Mouse (Mus musculus) CH12.LX (cell line): ENCODE results near the gene Hipk2. TPM values are rescaled to one million over a fixed set of nuclear protein-coding genes. Genes with fewer than 3 reads are reported as not detected.

Experiments used
- DNase-seq: peaks from one replicate; pipeline ENCODE4 v3.0.0-alpha.2; 2013; ENCODE audit errors: extremely low read depth
- H3K27ac ChIP-seq: 2 replicates; pipeline ENCODE4 v1.5.1; 2012; ENCODE audit warnings: low read depth, mild to moderate bottlenecking, control low read depth, moderate library complexity; ENCODE audit not compliant: insufficient read depth
- H3K27me3 ChIP-seq: replicated peaks from 2 replicates; pipeline ENCODE3; 2012; ENCODE audit warnings: inconsistent platforms
- H3K36me3 ChIP-seq, 2 experiments: replicated peaks in 1 of 2; 2 replicates each; pipeline versions ENCODE3 to v1.6.1; 2012; ENCODE audit warnings: inconsistent platforms in 1 of 2, low read length in 1 of 2, mild to moderate bottlenecking in 1 of 2, mixed read lengths in 1 of 2, moderate library complexity in 1 of 2; ENCODE audit not compliant: control insufficient read depth in 1 of 2, insufficient read depth in 1 of 2
- H3K4me1 ChIP-seq, 2 experiments: 2 replicates each; pipeline ENCODE4 v1.6.1; 2012; ENCODE audit warnings: inconsistent platforms in 1 of 2, moderate library complexity in 1 of 2; ENCODE audit not compliant: insufficient read depth in 2 of 2, control insufficient read depth in 1 of 2
- H3K4me2 ChIP-seq: 2 replicates; pipeline ENCODE4 v1.6.1; 2012; ENCODE audit warnings: low read depth, mild to moderate bottlenecking, control low read depth; ENCODE audit not compliant: poor library complexity, insufficient read depth, severe bottlenecking
- H3K4me3 ChIP-seq, 3 experiments: fragments of 150-350 bp in 1 of 3; sonication (generic) in 1 of 3; replicated peaks in 1 of 3; 2 replicates each; pipeline versions ENCODE3 to v1.5.1; 2011 to 2012; ENCODE audit warnings: low read depth in 2 of 3, low read length in 2 of 3, mild to moderate bottlenecking in 2 of 3, moderate library complexity in 2 of 3, control low read depth in 1 of 3, improper control_type of control experiment in 1 of 3, inconsistent platforms in 1 of 3, mixed read lengths in 1 of 3; ENCODE audit not compliant: poor library complexity in 1 of 3
- H3K79me2 ChIP-seq: replicated peaks from 2 replicates; pipeline ENCODE4 v1.6.1; 2012; ENCODE audit warnings: mild to moderate bottlenecking, moderate library complexity; ENCODE audit not compliant: control insufficient read depth, poor library complexity, insufficient read depth, severe bottlenecking; ENCODE audit errors: extremely low read depth
- H3K9ac ChIP-seq: 2 replicates; pipeline ENCODE4 v1.6.1; 2012; ENCODE audit warnings: low read depth, mild to moderate bottlenecking, control low read depth, moderate library complexity; ENCODE audit not compliant: insufficient read depth
- H3K9me3 ChIP-seq: replicated peaks from 2 replicates; pipeline ENCODE3; 2012; ENCODE audit warnings: low read length, inconsistent platforms, mixed read lengths
- BHLHE40 ChIP-seq: IDR thresholded peaks from 2 replicates; pipeline ENCODE4 v1.6.1; 2011; ENCODE audit warnings: mild to moderate bottlenecking, low read depth, low read length, improper control_type of control experiment
- EP300 ChIP-seq: IDR thresholded peaks from 2 replicates; pipeline ENCODE4 v1.6.1; 2011; ENCODE audit warnings: low read length, improper control_type of control experiment
- ETS1 ChIP-seq: conservative IDR thresholded peaks from 2 replicates; pipeline ENCODE4 v1.6.1; 2012; ENCODE audit warnings: low read depth, mild to moderate bottlenecking, inconsistent platforms, low read length, improper control_type of control experiment, moderate library complexity
- HCFC1 ChIP-seq: IDR thresholded peaks from 2 replicates; pipeline ENCODE4 v1.6.1; 2012; ENCODE audit warnings: low read depth, mild to moderate bottlenecking, inconsistent platforms, low read length, improper control_type of control experiment
- MAFK ChIP-seq: IDR thresholded peaks from 2 replicates; pipeline ENCODE4 v1.6.1; 2011; ENCODE audit warnings: low read length, improper control_type of control experiment; ENCODE audit not compliant: insufficient replicate concordance
- MAX ChIP-seq: IDR thresholded peaks from 2 replicates; pipeline ENCODE4 v1.6.1; 2011; ENCODE audit warnings: low read length, improper control_type of control experiment
- MEF2A ChIP-seq: IDR thresholded peaks from 2 replicates; pipeline ENCODE4 v1.6.1; 2014; ENCODE audit warnings: low read depth, mild to moderate bottlenecking, inconsistent platforms, low read length, improper control_type of control experiment, borderline replicate concordance
- POLR2AphosphoS2 ChIP-seq: IDR thresholded peaks from 2 replicates; pipeline ENCODE4 v1.6.1; 2011; ENCODE audit warnings: low read depth, low read length, improper control_type of control experiment
- RAD21 ChIP-seq: IDR thresholded peaks from 2 replicates; pipeline ENCODE4 v1.6.1; 2011; ENCODE audit warnings: low read depth, mild to moderate bottlenecking, low read length, improper control_type of control experiment, moderate library complexity
- SIN3A ChIP-seq: IDR thresholded peaks from 2 replicates; pipeline ENCODE4 v1.6.1; 2012; ENCODE audit warnings: low read length, improper control_type of control experiment, inconsistent platforms
- SMC3 ChIP-seq: IDR thresholded peaks from 2 replicates; pipeline ENCODE4 v1.6.1; 2011; ENCODE audit warnings: low read depth, low read length, improper control_type of control experiment
- TBP ChIP-seq: conservative IDR thresholded peaks from 2 replicates; pipeline ENCODE4 v1.6.1; 2011; ENCODE audit warnings: low read depth, low read length, improper control_type of control experiment
- TCF12 ChIP-seq: IDR thresholded peaks from 2 replicates; pipeline ENCODE4 v1.6.1; 2014; ENCODE audit warnings: low read depth, mild to moderate bottlenecking, inconsistent platforms, low read length, improper control_type of control experiment
- UBTF ChIP-seq: IDR thresholded peaks from 2 replicates; pipeline ENCODE4 v1.6.1; 2012; ENCODE audit warnings: low read depth, mild to moderate bottlenecking, inconsistent platforms, low read length, improper control_type of control experiment, moderate library complexity
- USF1 ChIP-seq: IDR thresholded peaks from 2 replicates; pipeline ENCODE4 v1.6.1; 2014; ENCODE audit warnings: low read depth, mild to moderate bottlenecking, inconsistent platforms, low read length, improper control_type of control experiment
- ZC3H11A ChIP-seq: IDR thresholded peaks from 2 replicates; pipeline ENCODE4 v1.6.1; 2012; ENCODE audit warnings: low read depth, mild to moderate bottlenecking, inconsistent platforms, low read length, improper control_type of control experiment
- ZMIZ1 ChIP-seq: IDR thresholded peaks from 2 replicates; pipeline ENCODE4 v1.6.1; 2012; ENCODE audit warnings: low read depth, mild to moderate bottlenecking, inconsistent platforms, low read length, improper control_type of control experiment
- ZNF384 ChIP-seq: IDR thresholded peaks from 2 replicates; pipeline ENCODE4 v1.6.1; 2012; ENCODE audit warnings: low read depth, low read length, improper control_type of control experiment, inconsistent platforms
- dilution Hi-C: fragments of 300-500 bp; cut with MboI; formaldehyde crosslinking; loops from 2 replicates; pipeline ENCODE4 v1.14.3; 2020; ENCODE audit warnings: low sequenced_read_pairs; ENCODE audit not compliant: extremely low pct_unique_long_range_greater_than_20kb, extremely low pct_ligation_motif_present
- in situ Hi-C: fragments of 300-500 bp; cut with MboI; formaldehyde crosslinking; loops from 3 replicates; pipeline ENCODE4 v1.14.3; 2019; ENCODE audit warnings: low sequenced_read_pairs, low pct_ligation_motif_present, low pct_unique_long_range_greater_than_20kb, mixed read lengths
- polyA plus RNA-seq: library from polyadenylated mRNA; unstranded; fragments of >175 nt; gene quantifications from 2 replicates; pipeline ENCODE4 v1.2.1, GENCODE M21; 2012; ENCODE audit warnings: low read depth; ENCODE audit not compliant: insufficient read length
- total RNA-seq, 2 experiments: library from RNA; depleted of rRNA; stranded (reverse); fragments of 300-350 nt in 1 of 2; fragments of >200 nt in 1 of 2; gene quantifications; 2 replicates each; pipeline ENCODE4 v1.2.3; 2012 to 2014

Hipk2 gene
- total and polyA plus RNA-seq, 3 experiments: 1.6 to 5.3 (median 2.6) TPM

DNA sequence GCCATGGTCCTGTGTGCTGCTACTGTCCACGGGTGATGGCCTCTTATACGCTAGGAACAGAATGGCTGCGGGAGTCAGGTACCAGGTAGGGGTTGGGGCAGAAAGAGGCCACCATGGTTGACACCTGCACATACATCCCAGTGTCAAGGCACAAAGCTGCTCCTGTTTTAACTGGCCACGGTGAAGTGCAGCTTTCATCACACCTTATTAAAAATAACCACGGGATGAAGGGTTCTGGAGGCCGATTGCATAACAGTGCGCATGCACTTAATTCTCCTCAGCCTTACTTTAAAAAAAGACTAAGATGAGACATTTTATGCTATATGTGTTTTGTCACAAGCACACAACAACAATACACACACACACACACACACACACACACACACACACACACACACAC, 132.6 kb downstream of the Hipk2 start:
- no peaks in the 10 kb centered on the region for H3K9me3 ChIP-seq
- TF ChIP-seq USF1: no peak
- no peak for TF ChIP-seq EP300
- TF ChIP-seq RAD21: no peak
- TF ChIP-seq ZNF384: no peak
- no peak for TF ChIP-seq SMC3
- TF ChIP-seq SIN3A: no peak
- no peak for TF ChIP-seq TCF12
- no peak for TF ChIP-seq ZMIZ1
- TF ChIP-seq UBTF: no peak
- TF ChIP-seq ZC3H11A: no peak
- TF ChIP-seq MAFK: no peak
- TF ChIP-seq ETS1: no peak
- no peak for TF ChIP-seq BHLHE40
- TF ChIP-seq TBP: no peak
- TF ChIP-seq HCFC1: no peak
- TF ChIP-seq, all 38 proteins: peak for 0
- peaks cover 0 to 11% of the 10 kb centered on the region in 2 experiments; a peak in 2 of 4 replicates for H3K4me1 ChIP-seq
- H3K4me3 ChIP-seq: no peak overlapping the region
- no peaks in the 10 kb centered on the region for H3K27me3 ChIP-seq
- no peak overlapping the region for H3K27ac ChIP-seq
- dilution Hi-C loops (no loop called here), in situ Hi-C loops (loop anchor here (5.0 to 25.0 kb wide), 2 partner anchors 159 to 319 kb away; no protein-coding TSS in a partner anchor)
- H3K36me3 ChIP-seq: peaks cover 4 to 15% of the 10 kb centered on the region in 2 experiments
- no peak overlapping the region for H3K9ac ChIP-seq
- H3K79me2 ChIP-seq: no peaks in the 10 kb centered on the region
- no peak for DNase-seq
- no peak overlapping the region for H3K4me2 ChIP-seq

DNA sequence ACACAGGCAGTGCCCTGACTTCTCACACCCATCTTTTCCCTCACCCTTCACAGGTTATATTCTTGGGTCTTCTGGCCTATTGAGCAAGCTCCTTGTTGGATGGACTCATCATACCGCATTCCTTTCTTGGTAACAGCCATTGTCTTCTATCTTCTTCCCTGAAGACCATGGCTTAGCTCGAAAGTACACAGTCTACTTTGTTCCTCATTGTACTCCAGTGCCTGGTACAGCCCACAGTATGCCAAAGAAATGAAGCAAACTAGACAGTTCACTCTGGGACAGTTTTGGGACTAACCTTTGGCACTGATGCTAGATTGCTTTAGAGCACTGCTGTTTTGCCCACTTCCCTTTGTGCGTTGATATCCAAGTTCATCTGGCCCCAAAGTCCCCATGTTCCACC, 133.5 kb downstream of the Hipk2 start:
- dilution Hi-C loops: no loop called here
- Histone ChIP-seq H3K9me3 (no peaks in the 10 kb centered on the region), H3K27me3 (no peaks in the 10 kb centered on the region), H3K36me3 (peaks cover 4 to 15% of the 10 kb centered on the region in 2 experiments), H3K4me2 (no peak overlapping the region), H3K27ac (no peak overlapping the region), H3K4me3 (no peak overlapping the region), H3K79me2 (no peaks in the 10 kb centered on the region), H3K4me1 (peaks cover 0 to 11% of the 10 kb centered on the region in 2 experiments; a peak in 2 of 4 replicates), H3K9ac (no peak overlapping the region)
- TF ChIP-seq POLR2AphosphoS2: no peak
- no peak for TF ChIP-seq MEF2A
- TF ChIP-seq MAX: no peak
- in situ Hi-C loops: loop anchor here (5.0 to 25.0 kb wide), 2 partner anchors 160 to 320 kb away; no protein-coding TSS in a partner anchor
- no peak for DNase-seq
